ENCODE assay signal across 33 mouse cellular contexts in the genomic region with DNA sequence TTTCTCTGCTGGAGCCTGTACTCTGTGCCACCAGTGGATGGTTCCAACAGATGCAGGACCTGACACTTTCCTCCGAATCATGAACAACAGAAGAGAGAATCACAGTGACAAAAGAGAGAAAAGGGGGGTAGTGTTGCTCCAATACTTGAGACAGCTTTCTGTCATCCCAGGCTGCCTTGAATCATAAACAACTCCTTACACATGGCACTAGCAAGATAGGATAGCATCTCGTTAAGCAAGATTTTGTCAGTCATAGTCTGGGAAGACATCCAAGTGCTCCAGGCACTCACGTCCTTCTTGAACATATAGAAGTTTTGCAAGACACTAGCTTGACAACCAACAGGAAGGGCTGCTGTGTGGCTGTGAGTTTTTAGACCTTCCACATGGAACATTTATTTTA. TPM values are rescaled to one million over a fixed set of nuclear protein-coding genes. Genes with fewer than 3 reads are reported as not detected.
A peak's percentile ranks its signal among the peaks of the same experiment; 100 is the strongest.
DNase-seq lines count a peak whose midpoint lies in the region; ATAC-seq and TF ChIP-seq lines count a peak whose summit lies in the region.
"Had no signal": no experiment of that assay in that cellular context is flagged by ENCODE, and none has a peak within 500 bp of the region (broad histone marks: within the 10 kb centered on the region; RNA-seq: fewer than 3 reads in every experiment).

No protein-coding gene starts in this region.

- H3K36me3 ChIP-seq in lung, postnatal 0 days (ENCODE audit: insufficient read depth, low read length), result no peaks in the 10 kb centered on the region
- no peaks in the 10 kb centered on the region for H3K36me3 ChIP-seq in forebrain, postnatal 0 days (ENCODE audit: insufficient read depth)
- H3K36me3 ChIP-seq: embryonic facial prominence, embryonic 12.5 days; heart, embryonic 10.5 days; hindbrain, embryonic 12.5 days; midbrain, embryonic 15.5 days; neural tube, embryonic 15.5 days; stomach, embryonic 15.5 days had no signal

- H3K9ac ChIP-seq in lung, postnatal 0 days (replicated peaks; ENCODE audit: low read depth), result no peak overlapping the region
- H3K9ac ChIP-seq in forebrain, postnatal 0 days, result no peak overlapping the region
- H3K9ac ChIP-seq: embryonic facial prominence, embryonic 12.5 days; hindbrain, embryonic 12.5 days; midbrain, embryonic 15.5 days; neural tube, embryonic 15.5 days; stomach, embryonic 15.5 days had no signal

- no peaks in the 10 kb centered on the region for H3K9me3 ChIP-seq in lung, postnatal 0 days (ENCODE audit: low read length)
- no peaks in the 10 kb centered on the region for H3K9me3 ChIP-seq in forebrain, postnatal 0 days (ENCODE audit: low read length)
- H3K9me3 ChIP-seq: embryonic facial prominence, embryonic 12.5 days; heart, embryonic 10.5 days; hindbrain, embryonic 12.5 days; midbrain, embryonic 15.5 days; neural tube, embryonic 15.5 days; stomach, embryonic 15.5 days had no signal

- H3K27ac ChIP-seq in lung, postnatal 0 days (ENCODE audit: low read length), result no peak overlapping the region
- H3K27ac ChIP-seq in forebrain, postnatal 0 days (ENCODE audit: low read depth, low read length), result no peak overlapping the region
- H3K27ac ChIP-seq: embryonic facial prominence, embryonic 12.5 days; heart, embryonic 10.5 days; hindbrain, embryonic 12.5 days; kidney, postnatal 0 days; midbrain, embryonic 15.5 days; neural tube, embryonic 15.5 days; stomach, embryonic 15.5 days had no signal

- H3K27me3 ChIP-seq in lung, postnatal 0 days (replicated peaks; ENCODE audit: insufficient read depth, low read length), result no peaks in the 10 kb centered on the region
- no peaks in the 10 kb centered on the region for H3K27me3 ChIP-seq in forebrain, postnatal 0 days (ENCODE audit: insufficient read depth, low read length)
- H3K27me3 ChIP-seq: embryonic facial prominence, embryonic 12.5 days; hindbrain, embryonic 12.5 days; midbrain, embryonic 15.5 days; neural tube, embryonic 15.5 days; stomach, embryonic 15.5 days had no signal

- TF ChIP-seq CTCF in lung, postnatal 0 days (IDR thresholded peaks at IDR 0.05), result no peak
- no peak for TF ChIP-seq CTCF in lung, adult 2 months (IDR thresholded peaks at IDR 0.05; ENCODE audit: insufficient read depth, low read length)
- no peak for TF ChIP-seq CTCF in forebrain, postnatal 0 days (IDR thresholded peaks at IDR 0.05; ENCODE audit: low read depth)

- no peak for TF ChIP-seq POLR2A in lung, adult 2 months (IDR thresholded peaks at IDR 0.05; ENCODE audit: borderline replicate concordance, extremely low read depth, low read depth, low read length)

- no peak overlapping the region for H3K4me3 ChIP-seq in lung, postnatal 0 days (ENCODE audit: low read depth, low read length)
- H3K4me3 ChIP-seq in lung, adult 2 months (replicated peaks; ENCODE audit: extremely low read depth, low read depth, low read length), result no peak overlapping the region
- no peak overlapping the region for H3K4me3 ChIP-seq in forebrain, postnatal 0 days (ENCODE audit: low read depth, low read length)
- H3K4me3 ChIP-seq: embryonic facial prominence, embryonic 12.5 days; heart, embryonic 10.5 days; hindbrain, embryonic 12.5 days; midbrain, embryonic 15.5 days; myocyte; neural tube, embryonic 15.5 days; stomach, embryonic 15.5 days had no signal

- H3K4me2 ChIP-seq in lung, postnatal 0 days (replicated peaks; ENCODE audit: low read depth, low read length), result no peak overlapping the region
- H3K4me2 ChIP-seq in forebrain, postnatal 0 days (ENCODE audit: low read depth), result no peak overlapping the region
- H3K4me2 ChIP-seq: embryonic facial prominence, embryonic 12.5 days; hindbrain, embryonic 12.5 days; midbrain, embryonic 15.5 days; neural tube, embryonic 15.5 days; stomach, embryonic 15.5 days had no signal

- H3K4me1 ChIP-seq in lung, postnatal 0 days (ENCODE audit: insufficient read depth, low read depth, low read length), result no peaks in the 10 kb centered on the region
- H3K4me1 ChIP-seq in lung, adult 2 months (ENCODE audit: control insufficient read depth, insufficient read depth, low read length), result no peaks in the 10 kb centered on the region
- peaks cover 5% of the 10 kb centered on the region for H3K4me1 ChIP-seq in forebrain, postnatal 0 days (ENCODE audit: insufficient read depth)
- H3K4me1 ChIP-seq: embryonic facial prominence, embryonic 12.5 days; heart, embryonic 10.5 days; hindbrain, embryonic 12.5 days; midbrain, embryonic 15.5 days; stomach, embryonic 15.5 days had no signal

- peak; percentile 5 to 36 for DNase-seq in frontal cortex, postnatal 36 days (ENCODE audit: low spot score in 2 of 2)
- no peak for DNase-seq in frontal cortex, postnatal 14 days (ENCODE audit: low spot score in 2 of 2)
- DNase-seq in lung, postnatal 0 days (ENCODE audit: low spot score), result peak; percentile 92
- no peak for DNase-seq in lung, adult 2 months
- DNase-seq in brain, adult 2 months (ENCODE audit: low read depth, low spot score), result peak; percentile 70
- peak; percentile 65 for DNase-seq in forebrain, postnatal 0 days
- DNase-seq in cerebellum, adult 9-10 months, result no peak
- DNase-seq in spleen, postnatal 36 days (ENCODE audit: low spot score in 2 of 2), result no peak
- DNase-seq: adrenal gland, postnatal 36 days; cerebellum, adult 8-10 months; gastrocnemius, postnatal 36 days; kidney, adult 18-20 months; liver; right cerebral cortex, postnatal 14 days; thymus, adult 2 months had no signal

- peak; percentile 89 for ATAC-seq in lung, postnatal 0 days
- peak; percentile 70 for ATAC-seq in forebrain, postnatal 0 days
- ATAC-seq: activated CD4-positive, CD25-positive, alpha-beta regulatory T cell, adult 4 months; CD4-positive, CD25-positive, alpha-beta regulatory T cell, adult 4 months; midbrain, embryonic 15.5 days had no signal

- TF ChIP-seq EP300 in lung, postnatal 0 days (IDR thresholded peaks at IDR 0.05), result peak; percentile 77

- WGBS in lung, postnatal 0 days, result 30% methylated on average over 3 of the region's 3 CpGs
- 36% methylated on average over 3 of the region's 3 CpGs for WGBS in lung, adult 2 months
- WGBS in forebrain, postnatal 0 days, result 37% methylated on average over 3 of the region's 3 CpGs

RNA-seq across cellular contexts. Expression of gene Casp14, which starts 8.9 kb away (rescaled TPM):
- polyA plus RNA-seq in lung, postnatal 0 days (2015; fragmentation: Nextera tagmentation; extraction: Ambion mirVana), result not detected in 2 replicates
- polyA plus RNA-seq in lung, adult 2 months (2012; rRNA removed), result 0.05 and 3.6 TPM in 2 replicates
- not detected in 2 replicates for total RNA-seq in forebrain, postnatal 0 days (2014; rRNA removed)
- polyA plus RNA-seq in forebrain, postnatal 0 days (2015; fragmentation: Nextera tagmentation; extraction: Ambion mirVana), result not detected in 2 replicates
- total RNA-seq: adrenal gland, postnatal 36 days; gastrocnemius, postnatal 36 days; layer of hippocampus, postnatal 25 days; left cerebral cortex, postnatal 25 days; megakaryocyte-erythroid progenitor cell, adult 5-6 weeks had no signal
- polyA plus RNA-seq: activated CD4-positive, CD25-positive, alpha-beta regulatory T cell, adult 4 months; CD4-positive, CD25-positive, alpha-beta regulatory T cell, adult 4 months; cortical plate, adult 2 months; embryonic facial prominence, embryonic 12.5 days; heart, embryonic 10.5 days; heart, postnatal 0 days; hindbrain, embryonic 12.5 days; kidney, postnatal 0 days; liver, embryonic 16.5 days; midbrain, embryonic 15.5 days; myocyte; neural tube, embryonic 15.5 days; spleen, adult 2 months; urinary bladder, adult 2 months had no signal

RNA-seq across cellular contexts. Expression of gene Ccdc105, which starts 25.8 kb away (rescaled TPM):
- not detected in 2 replicates for polyA plus RNA-seq in lung, postnatal 0 days (2015; fragmentation: Nextera tagmentation; extraction: Ambion mirVana)
- not detected in 2 replicates for polyA plus RNA-seq in lung, adult 2 months (2012; rRNA removed)
- not detected in 2 replicates for total RNA-seq in forebrain, postnatal 0 days (2014; rRNA removed)
- polyA plus RNA-seq in forebrain, postnatal 0 days (2015; fragmentation: Nextera tagmentation; extraction: Ambion mirVana), result 0.16 and 0.17 TPM in 2 replicates
- total RNA-seq: adrenal gland, postnatal 36 days; gastrocnemius, postnatal 36 days; megakaryocyte-erythroid progenitor cell, adult 5-6 weeks had no signal
- polyA plus RNA-seq: activated CD4-positive, CD25-positive, alpha-beta regulatory T cell, adult 4 months; CD4-positive, CD25-positive, alpha-beta regulatory T cell, adult 4 months; heart, embryonic 10.5 days; heart, postnatal 0 days; kidney, postnatal 0 days; liver, embryonic 16.5 days; myocyte; spleen, adult 2 months; stomach, embryonic 15.5 days had no signal

RNA-seq across cellular contexts. Expression of gene Slc1a6, which starts 53.3 kb away (rescaled TPM):
- 0.36 and 0.41 TPM in 2 replicates for polyA plus RNA-seq in lung, postnatal 0 days (2015; fragmentation: Nextera tagmentation; extraction: Ambion mirVana)
- 0.25 and 0.50 TPM in 2 replicates for polyA plus RNA-seq in lung, adult 2 months (2012; rRNA removed)
- total RNA-seq in forebrain, postnatal 0 days (2014; rRNA removed), result 16.6 and 19.1 TPM in 2 replicates
- 10.7 and 15.5 TPM in 2 replicates for polyA plus RNA-seq in forebrain, postnatal 0 days (2015; fragmentation: Nextera tagmentation; extraction: Ambion mirVana)
- total RNA-seq: adrenal gland, postnatal 36 days; gastrocnemius, postnatal 36 days; megakaryocyte-erythroid progenitor cell, adult 5-6 weeks had no signal
- polyA plus RNA-seq: activated CD4-positive, CD25-positive, alpha-beta regulatory T cell, adult 4 months; CD4-positive, CD25-positive, alpha-beta regulatory T cell, adult 4 months; thymus, adult 2 months had no signal

Comparison
In these comparisons a context has a peak if more than half of its experiments do, and no peak if none do; other contexts are left out.
1. DNase-seq: peak in frontal cortex, postnatal 36 days (2 of 2), lung, postnatal 0 days (single experiment), brain, adult 2 months (single experiment) and forebrain, postnatal 0 days (single experiment); none in frontal cortex, postnatal 14 days (0 of 2), lung, adult 2 months (single experiment), cerebellum, adult 9-10 months (single experiment) and spleen, postnatal 36 days (0 of 2).